Mouse (Mus musculus): ENCODE measurements around the gene Rapgef1.
A peak's percentile ranks its signal among the peaks of the same experiment; 100 is the strongest.
"Not testable (repeated sequence)": the region's sequence is repeated elsewhere in the genome, so short reads cannot be mapped to it uniquely, and the experiment has no call there.

Gene Rapgef1

DNA sequence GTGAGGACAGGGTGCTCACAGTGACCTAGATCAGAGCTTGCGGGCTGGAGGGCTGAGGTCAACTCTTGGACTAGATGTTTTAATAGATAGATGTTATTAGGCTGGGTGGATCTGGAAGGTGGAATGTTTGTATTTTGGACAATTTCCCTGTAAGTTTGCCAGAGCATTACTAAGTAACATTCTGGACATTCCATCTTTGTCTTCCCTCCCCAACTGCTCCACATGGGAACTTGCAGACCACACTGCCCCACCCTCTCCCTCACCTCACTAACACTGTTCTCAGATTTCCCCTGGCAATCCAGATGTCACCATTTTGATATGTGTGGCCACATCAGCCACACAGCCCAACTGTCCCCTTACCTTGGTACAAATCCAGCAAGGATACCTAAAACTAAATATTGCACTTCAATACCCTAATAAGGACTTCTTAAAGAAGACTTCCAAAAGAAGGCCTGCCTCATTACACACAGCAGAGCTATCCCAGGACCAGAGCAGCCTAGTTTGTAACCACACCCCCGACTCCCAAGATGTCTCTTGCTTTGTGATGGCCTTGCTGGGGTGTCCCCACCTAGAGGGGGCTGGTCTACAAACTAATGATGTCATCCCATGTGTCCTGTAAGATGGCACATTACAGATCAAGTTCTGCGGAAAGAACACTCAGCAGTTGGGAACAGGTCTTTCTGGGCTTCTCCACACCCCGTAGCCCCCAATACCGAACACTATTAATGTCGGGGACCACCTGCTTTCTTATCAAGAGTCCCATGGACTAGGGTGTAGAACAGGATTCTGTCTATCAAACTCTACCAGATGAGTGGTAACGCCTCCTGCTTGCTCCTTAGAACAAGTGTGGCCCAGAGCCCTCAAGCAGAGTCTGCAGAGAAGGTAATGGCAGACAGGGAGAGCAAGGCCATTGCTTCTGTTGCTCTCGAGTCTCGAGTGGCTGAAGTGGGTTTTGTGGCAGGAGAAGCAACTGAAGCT is 83.9 kb downstream of the Rapgef1 start:
- no peak for DNase-seq (ENCODE audit: low spot score in 2 of 2)

DNA sequence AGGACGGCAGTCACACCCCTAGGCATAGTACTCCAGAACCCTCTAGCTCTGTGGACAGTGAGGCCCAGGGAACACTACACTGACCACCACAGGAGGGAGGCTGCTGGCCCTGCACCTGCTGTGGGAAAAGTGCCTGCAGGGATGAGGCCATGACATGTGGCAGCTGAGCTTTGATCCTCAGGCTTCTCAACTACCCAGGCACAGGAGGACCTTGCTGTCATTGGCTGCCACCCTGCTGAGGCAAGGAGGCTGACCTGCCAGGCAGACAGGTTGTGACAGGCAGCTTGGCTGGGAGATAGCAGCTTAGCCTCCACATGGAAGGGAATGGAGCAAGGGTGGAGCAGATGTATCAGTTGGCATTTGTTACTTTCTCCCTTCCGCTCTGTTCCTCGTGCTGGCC is 86.0 kb downstream of the Rapgef1 start:
- no peak for DNase-seq (ENCODE audit: low spot score in 2 of 2)

DNA sequence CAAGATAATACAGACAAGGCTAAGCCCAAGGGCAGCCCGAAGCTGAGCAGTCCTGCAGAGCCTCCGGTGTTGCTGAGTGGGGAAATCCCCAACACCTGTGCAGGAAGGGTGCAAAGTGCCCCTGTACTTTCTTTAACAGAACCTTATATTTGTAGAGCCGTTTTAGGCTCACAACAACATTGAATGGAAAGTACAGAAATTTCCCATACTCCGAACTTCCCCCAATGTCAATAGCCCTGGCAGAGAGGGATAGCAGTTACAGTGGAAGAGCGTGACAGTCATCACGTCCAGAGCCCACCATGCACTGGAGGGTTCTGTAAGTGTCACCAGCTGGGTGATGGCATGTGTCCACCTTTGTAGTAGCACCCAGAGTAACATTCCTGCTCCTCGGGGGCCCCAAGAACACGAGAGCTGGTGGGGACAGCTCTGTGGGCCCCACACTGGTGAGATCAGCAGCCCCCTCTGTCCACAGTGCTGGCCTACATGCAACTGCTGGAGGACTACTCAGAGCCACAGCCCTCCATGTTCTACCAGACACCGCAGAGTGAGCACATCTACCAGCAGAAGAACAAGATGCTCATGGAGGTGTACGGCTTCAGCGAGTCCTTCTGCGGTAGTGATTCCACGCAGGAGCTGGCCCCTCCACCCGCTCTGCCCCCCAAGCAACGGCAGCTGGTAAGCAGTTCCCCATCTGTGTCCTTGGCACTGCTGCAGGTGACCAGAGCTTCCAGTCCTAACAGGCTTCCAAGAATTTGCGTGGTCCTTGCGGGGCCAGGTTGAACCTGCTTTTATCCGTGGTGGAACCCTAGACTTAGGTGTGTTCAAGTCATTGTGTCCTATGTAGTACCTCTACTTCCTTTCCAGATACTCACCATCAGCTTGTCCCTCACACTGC is 87.5 kb downstream of the Rapgef1 start:
- no peak for DNase-seq (ENCODE audit: low spot score in 2 of 2)

DNA sequence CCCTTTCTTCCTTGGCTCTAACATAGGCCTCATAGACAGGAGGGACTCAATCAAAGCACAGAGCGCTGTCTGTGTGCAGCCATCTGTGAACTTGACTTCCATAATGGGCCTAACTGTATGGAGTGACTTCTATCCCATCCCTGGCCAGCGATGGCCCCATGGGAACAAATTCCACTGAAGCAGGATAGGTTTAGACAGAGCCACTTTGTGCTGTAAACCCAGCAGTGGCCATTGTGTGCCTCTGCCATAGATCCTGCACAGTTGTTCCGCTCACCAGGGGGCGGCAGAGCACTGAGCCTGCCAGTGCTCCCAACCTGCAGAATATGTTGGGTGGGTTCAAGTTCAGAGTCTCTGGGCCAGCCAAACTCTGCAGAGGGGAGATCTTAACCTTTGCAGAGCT is 88.2 kb downstream of the Rapgef1 start:
- DNase-seq (ENCODE audit: low spot score in 2 of 2) = no peak

DNA sequence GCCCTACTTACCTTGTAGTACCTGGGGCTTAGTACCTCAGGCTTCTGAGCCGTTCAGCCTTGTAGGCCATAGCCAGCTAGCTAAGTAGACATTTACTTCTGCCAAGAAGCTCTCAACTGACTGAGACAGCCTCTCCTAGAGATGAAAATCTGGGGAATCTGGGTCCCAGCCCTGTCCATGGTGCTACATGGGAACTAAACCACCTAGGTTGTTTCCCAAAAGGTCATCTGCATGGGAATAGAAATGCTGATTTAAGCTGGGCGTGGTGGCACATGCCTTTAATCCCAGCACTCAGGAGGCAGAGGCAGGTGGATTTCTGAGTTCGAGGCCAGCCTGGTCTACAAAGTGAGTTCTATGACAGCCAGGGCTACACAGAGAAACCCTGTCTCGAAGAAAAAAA is 88.7 kb downstream of the Rapgef1 start:
- not testable (repeated sequence) for DNase-seq (ENCODE audit: low spot score in 2 of 2)

DNA sequence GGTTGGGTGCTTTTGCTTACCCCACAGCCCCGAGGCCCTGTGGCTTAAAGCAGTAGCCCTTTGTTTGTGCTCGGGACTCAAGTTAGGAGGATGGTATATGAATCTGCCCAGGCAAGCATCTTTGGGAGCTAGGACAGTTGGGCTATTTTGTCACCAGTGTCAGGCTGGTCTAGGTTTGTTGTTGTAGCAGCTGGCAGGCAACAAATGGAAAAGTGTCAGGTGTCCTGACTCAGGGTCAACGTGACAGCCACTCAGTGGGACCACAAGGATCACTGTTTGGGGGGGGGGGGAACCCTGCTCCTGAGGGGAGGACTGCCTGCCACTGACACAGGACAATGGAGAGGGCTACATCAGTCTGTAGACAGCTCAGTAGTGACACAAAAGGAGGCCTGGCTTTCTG is 91.5 kb downstream of the Rapgef1 start:
- DNase-seq (ENCODE audit: low spot score in 2 of 2) = no peak

DNA sequence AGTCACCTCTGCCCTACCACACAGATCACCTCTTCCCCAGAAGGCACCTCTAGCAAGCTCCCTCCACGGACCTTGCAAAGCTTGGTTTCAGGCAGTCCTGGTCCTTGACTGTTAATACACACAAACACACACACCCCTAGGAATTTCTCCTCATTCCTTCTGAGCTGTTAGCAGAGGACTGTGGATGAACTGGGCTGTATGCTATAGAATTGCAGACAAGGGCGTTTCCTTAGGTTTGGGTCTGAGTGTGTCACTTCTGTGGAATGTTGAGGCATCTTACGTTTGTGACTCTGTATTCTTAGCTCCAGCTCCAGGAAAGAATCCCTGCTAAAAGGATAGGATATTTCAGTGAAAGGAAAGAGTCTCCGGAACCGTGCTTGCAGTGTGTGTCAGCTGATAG is 92.4 kb downstream of the Rapgef1 start:
- no peak for DNase-seq (ENCODE audit: low spot score in 2 of 2)

DNA sequence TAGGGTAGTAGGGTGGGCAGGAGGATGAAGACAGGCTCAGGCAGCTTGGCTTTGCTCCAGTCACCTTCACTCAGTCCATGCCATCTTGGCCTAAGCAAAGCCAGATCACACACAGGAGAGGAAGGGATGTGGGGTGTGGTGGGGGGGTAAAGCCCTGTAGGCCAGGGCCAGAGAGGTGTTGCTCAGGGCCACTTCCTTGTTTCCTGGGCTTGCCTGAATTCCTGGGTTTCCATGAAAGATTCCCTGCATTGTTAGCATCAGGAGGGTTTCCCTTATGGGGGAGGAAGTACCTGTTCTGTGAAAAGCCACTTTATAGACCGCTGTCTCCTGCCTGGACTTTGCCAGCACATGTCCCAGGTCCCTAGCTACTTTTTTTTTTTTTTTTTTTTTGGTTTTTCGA is 94.0 kb downstream of the Rapgef1 start:
- no peak for DNase-seq (ENCODE audit: low spot score in 2 of 2)

DNA sequence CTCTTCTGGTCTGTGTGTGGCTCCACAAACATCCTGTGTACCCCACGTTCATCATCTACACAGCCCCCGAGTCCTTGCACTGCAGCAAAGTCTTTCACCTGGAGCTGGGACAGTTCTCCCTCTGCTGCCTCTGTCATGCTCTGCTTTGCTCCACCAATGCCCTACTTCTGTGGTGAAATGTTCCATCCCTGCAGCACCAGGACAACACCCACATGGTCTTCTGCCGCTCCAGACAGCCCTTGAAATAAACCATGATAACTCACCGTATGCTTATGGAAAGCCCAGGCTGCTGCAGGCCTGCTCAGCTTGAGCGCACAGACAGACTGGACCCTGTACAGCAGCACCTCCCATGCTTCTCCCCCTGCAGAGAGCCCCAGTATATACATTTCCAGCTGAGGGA is 94.6 kb downstream of the Rapgef1 start:
- DNase-seq (ENCODE audit: low spot score in 2 of 2) = no peak

DNA sequence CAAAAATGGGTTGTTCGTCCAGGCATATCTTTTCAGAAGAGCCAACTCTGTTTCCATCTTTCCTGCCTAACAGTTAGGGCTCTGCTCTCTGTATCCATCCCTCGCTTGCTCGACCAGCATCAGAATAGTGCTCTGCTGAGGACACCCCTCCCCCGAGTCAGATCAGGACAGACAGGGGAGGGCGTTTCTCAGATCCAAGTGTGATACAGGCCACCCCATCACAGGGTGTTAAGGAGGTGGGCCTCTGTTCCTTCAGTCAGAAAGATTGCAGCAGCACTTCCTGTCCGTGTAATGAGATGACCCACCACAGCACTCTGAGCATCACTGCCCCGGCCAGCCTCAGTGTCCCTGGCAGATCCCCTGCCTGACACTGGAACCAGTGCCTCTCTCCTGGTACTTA is 96.6 kb downstream of the Rapgef1 start:
- no peak for DNase-seq (ENCODE audit: low spot score in 2 of 2)

DNA sequence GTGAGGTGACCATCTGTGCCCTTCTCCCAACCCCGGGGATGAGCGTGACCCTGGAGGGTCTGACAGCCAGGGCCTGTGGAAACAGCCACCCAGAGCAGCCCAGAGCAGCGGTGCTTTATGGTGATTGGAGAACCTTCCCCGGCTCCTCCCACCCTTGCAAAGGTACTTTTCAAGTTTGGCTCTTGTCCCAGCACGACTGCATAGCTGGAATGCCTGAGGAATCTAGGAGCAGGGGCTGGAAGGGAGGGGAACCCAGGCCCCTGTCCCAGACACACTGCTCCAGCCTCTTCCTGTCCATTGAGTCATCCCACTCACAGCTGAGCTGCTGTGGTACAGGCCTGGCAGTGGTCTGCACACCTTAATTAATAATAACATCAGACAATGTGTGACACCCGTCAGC is 97.2 kb downstream of the Rapgef1 start:
- no peak for DNase-seq (ENCODE audit: low spot score in 2 of 2)

DNA sequence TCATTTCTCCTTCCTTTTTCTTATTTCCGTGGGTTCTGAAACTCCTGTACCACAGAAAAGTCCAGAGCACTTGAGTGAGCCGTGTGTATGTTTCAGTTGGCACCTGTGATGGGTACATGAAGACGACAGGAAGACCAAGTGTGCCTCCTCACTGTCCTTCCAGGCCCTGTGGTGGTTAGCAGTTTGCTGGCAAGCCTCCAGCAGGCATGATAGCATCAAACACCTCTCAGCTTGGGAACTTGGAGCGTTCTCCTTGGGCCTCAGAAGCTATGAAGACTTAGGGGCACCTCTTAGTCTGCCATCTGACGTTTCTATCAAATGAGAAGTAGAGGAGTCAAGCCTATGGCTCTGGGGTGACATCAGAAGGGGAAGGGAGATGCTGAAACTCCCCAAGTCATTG is 99.1 kb downstream of the Rapgef1 start:
- DNase-seq (ENCODE audit: low spot score in 2 of 2) = peak; percentile 33 to 42

DNA sequence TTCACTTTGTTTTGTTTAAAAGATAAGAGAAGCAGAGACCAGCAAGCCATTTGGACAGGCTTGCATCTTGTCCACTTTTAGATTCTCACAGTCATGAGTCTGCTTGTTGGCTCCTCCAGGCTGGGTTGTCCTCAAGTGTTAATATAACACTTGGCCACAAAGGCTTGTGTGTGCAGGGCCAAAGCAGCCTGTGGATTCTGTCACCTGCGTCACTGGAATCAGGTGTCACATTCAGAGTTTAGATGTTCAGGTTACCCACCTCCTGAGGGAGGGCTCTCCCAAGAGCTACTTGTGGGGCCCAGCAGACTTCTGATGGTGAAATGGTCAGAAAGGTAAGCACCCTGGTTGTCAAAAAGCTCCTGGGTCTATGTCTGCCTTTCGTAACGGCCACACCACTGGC is 103.6 kb downstream of the Rapgef1 start:
- no peak for DNase-seq (ENCODE audit: low spot score in 2 of 2)

DNA sequence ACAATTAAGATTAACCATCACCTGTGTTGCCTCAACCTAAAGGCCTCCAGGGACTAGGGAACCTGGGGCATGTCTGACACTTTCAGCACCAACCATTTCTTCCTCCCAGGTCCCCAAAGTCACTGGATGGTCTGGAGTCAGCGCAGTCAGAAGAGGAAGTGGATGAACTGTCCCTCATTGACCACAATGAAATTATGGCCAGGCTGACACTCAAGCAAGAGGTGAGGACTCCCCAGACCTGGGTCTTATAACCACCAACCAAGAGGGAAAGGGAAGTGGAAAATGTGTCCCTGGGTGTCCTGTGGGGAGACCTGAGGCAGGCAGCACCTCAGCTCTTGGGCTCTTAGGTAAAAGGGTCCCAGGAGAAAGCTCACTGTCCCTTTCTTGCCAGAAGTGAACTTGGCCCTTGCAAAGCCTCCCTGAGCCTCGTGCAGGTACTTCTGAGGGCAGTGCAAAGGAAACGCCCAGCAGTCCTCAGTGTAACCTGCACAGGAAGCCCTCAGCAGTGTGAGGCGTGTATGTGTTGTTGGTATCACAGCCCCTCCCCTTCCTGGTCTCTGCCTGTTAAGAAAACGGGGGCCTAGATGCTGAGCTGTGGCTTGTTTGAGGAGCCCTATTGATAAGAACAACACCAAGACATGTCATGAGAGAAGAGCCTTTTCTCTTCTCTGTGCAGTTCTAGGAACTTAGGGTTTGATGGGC is 105.3 kb downstream of the Rapgef1 start:
- DNase-seq (ENCODE audit: low spot score in 2 of 2) = peak; percentile 64 to 78

DNA sequence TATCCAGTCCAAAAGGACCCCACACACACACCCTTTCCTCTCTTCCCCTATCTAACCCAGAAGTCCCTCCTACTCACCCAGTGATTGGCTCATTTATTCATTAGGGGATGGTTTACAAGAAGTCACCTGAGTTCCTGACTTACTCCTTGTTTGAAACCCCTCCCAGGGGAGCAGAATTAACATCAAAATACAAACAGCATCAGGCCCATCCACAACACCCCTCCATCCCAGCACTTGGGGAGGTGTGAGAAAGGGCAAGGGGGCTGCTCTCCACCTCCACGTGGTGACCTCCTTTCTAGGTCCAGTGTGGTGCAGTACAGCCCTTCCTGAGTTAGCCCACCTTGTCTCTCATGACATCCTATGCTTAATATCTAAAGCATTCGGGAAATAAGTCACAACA is 110.0 kb downstream of the Rapgef1 start:
- no peak for DNase-seq (ENCODE audit: low spot score in 2 of 2)

DNA sequence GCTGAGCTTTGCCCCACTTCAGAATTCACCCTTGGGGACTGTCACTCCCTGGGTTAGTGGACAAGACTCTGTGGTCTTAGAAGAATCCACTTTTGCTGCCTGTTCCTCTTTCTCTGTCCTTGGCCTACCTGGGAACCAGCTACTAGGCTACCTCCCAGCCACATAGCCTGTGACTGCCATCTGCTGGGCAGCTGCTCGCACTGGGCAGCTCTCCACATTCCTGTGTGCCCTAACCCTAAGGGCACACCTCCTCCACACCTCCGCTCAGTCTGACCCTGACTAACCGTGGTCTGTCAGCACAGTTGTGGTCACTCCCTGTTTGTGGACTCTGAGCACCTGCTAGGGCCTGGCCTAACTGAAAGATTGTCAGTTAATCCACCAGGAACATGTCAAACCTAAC is 112.0 kb downstream of the Rapgef1 start:
- DNase-seq (ENCODE audit: low spot score in 2 of 2) = peak; percentile 23 to 36

DNA sequence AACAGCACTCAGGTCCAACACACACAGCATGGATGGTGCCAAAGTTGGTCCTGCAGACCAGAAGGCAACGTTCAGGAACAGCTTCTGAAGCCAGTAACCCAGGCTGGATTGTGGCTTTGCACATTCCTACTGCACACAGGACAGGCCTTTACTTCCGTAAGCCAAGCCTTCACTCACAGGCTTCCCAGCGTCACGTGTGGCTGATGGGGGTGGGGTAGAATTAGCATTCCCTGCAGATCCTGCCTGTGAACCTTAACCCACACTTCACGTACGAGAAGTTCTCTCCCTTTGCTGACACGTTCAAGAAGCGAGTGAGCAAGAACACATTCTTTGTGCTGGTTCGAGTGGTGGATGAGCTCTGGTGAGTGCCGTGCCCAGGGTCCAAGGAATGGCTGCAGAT is 113.0 kb downstream of the Rapgef1 start:
- DNase-seq (ENCODE audit: low spot score in 2 of 2) = no peak

DNA sequence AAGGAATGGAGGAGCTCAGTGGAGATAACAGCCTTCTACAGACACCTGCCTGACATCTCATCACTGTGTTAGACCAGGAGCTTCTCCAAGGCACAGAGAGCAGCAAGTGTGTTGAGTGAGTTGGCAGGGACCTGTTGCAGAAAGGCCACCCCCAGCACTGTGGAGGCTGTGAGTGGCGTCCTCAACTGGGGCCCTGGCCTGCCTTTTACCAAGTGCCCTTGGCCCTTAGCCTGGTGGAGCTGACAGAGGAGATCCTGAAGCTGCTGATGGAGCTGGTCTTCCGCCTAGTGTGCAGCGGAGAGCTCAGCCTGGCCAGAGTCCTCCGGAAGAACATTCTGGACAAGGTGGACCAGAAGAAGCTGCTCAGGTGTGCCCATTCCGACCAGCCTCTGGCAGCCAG is 113.8 kb downstream of the Rapgef1 start:
- no peak for DNase-seq (ENCODE audit: low spot score in 2 of 2)

DNA sequence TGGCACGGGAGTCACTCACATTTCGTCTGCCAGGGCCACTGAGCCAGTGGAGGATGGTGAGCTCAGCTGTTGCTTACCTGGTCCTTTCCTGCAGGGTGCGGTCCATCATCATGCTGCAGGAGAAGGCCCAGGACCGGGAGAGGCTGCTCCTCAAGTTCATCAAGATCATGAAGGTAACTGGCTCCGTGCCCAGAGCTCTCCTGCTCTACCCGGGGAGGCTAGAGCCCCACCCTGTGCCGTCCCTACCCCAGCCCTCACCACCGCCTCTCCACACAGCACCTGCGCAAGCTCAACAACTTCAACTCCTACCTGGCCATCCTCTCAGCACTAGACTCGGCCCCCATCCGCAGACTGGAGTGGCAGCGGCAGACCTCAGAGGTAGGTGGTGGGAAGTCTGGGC is 116.2 kb downstream of the Rapgef1 start:
- no peak for DNase-seq (ENCODE audit: low spot score in 2 of 2)

DNA sequence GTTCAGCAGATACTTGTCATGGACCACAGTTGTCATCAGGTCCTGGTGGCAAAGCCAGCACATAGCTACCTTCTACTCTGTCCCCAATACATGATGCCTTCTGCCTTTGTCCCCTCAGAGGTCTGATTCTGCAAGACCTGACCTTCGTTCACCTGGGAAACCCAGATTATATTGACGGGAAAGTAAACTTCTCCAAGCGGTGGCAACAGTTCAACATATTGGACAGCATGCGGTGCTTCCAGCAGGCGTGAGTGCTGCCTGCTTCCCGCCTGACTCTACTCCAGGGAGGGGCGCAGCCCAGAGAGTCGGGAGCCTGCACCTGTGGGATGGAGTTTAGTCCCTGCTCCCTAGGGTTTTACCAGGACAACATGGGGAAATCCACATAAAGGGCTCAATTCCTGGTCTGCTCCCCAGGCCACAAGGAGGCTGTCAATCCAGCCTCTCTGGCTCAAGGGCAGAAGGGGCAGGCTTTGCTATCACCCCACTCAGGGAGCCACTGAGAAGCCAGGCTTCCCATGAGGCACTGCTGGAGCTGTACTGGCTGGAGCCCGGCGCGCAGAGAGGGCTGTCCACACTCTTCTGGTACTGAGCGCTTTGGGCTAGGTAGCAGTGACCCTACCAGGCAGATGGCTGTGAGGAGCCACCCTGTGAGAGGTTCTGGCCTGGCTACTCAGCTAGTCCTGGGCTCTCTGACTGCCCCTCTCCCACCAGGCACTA is 117.8 kb downstream of the Rapgef1 start:
- DNase-seq (ENCODE audit: low spot score in 2 of 2) = no peak

DNA sequence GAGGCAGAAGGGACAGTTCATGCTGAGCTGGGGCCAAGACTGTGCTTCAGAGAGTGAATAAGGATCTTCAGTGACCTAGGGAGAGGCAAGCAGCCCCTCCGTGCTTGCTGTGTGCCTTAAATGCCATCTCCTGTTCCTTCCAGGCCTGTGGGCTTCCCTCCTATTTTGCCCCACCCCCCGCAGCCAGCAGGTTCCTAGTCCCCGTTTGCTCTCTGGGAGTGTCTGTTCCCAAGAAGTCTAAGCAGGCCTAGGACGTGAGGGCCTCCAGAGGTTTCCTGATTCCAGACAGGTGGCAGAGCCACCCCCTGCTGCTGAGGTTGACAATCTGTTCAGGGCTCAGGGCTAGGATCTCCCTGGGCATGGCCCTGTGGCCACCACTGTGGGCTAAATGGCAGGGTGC is 119.3 kb downstream of the Rapgef1 start:
- DNase-seq (ENCODE audit: low spot score in 2 of 2) = no peak
